Mouse (Mus musculus) MN1 (cell line): ENCODE data around the gene Itpr1.

Source experiments
- DNase-seq: peaks from one replicate; pipeline ENCODE4 v3.0.0-alpha.2; 2016; ENCODE audit warnings: low spot score

Gene Itpr1

DNA sequence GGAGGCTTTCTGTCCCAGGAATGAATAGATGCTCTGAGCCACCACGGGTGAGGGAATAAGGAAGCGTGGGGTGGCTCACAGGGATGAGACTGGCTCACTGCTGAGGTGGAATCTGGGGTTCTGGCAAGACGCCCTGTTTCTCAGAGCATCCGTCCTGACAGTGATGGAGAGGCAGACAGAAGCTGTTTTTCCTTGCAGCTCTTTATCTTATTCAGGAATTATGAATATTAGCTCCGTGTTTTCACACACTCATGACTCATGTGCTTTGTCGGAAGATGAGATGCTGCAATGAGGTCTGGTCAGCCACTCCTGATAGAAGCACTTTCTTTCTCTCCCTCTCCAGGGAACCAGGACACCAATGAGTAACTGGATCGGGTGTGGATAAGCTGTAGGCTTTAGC is 231.5 kb downstream of the Itpr1 start:
- DNase-seq = peak; percentile 52

DNA sequence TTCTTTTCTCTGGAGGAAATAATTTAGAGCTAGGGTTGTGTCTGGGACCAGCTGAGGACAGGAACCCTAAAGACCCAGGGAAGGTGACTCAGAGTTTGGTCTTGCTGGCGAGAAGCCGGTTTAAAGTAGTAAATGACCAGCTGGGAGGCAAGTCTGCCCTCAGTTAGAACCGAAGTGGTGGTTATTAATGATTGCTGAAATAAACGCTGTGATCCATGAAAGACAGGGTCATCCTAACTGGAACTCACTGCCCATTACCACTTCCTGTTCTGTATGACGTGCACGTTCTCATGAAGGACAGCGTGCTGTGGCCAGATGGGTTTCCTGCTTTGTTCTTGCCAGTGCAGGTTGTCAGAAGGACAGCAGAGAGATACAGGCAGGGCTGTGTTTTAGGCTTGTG is 232.1 kb downstream of the Itpr1 start:
- DNase-seq = no peak

DNA sequence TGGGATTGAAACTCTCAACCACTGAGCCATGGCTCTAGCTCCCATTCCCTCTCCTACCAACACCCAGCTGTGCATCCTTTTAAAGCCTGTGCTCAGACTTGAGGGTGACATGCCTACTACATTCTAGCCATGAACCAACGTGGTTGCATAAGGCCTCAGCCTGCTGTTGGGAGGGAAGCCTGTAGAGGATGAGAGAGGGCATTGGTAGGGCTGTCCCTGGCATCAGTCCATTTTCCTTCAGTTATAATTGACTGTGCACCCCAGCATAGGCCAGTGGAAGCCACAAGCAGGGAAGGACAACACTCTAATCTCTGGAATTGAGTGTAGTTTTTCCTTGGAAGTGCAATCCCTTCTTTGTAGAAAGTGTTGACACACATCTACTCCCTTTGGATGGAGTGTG is 233.9 kb downstream of the Itpr1 start:
- DNase-seq = no peak

DNA sequence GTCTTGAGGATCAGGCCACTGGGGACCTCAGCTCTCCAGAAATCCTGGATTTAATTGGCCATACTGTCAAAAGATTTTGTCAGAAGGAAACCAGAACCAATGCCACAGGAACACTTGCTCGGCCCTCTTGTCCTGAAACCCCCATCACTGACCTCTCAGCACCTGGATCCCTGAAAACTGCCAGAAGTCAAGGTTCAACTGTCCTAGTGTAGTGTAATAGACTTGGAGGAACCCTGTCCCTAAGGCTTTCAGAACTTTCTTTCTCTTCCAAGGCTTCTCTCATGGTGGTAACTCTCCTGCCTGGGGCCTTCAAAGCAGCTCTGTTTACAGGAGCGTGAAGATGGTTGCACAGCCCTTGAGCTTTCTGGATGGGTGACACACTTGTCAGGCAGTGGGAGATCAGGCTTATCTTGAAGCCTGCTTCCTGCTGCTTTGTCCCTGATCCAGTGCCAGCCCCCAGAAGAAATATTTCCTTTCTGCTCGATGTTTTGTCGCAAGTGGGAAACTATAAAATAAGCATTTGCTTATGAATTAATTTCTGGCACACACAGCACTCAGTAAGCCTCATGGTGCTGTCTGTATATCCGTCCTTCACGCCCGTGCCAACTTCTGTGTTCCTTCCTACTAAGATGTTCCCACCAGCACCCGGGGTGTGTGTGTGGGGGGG is 234.4 kb downstream of the Itpr1 start:
- no peak for DNase-seq

DNA sequence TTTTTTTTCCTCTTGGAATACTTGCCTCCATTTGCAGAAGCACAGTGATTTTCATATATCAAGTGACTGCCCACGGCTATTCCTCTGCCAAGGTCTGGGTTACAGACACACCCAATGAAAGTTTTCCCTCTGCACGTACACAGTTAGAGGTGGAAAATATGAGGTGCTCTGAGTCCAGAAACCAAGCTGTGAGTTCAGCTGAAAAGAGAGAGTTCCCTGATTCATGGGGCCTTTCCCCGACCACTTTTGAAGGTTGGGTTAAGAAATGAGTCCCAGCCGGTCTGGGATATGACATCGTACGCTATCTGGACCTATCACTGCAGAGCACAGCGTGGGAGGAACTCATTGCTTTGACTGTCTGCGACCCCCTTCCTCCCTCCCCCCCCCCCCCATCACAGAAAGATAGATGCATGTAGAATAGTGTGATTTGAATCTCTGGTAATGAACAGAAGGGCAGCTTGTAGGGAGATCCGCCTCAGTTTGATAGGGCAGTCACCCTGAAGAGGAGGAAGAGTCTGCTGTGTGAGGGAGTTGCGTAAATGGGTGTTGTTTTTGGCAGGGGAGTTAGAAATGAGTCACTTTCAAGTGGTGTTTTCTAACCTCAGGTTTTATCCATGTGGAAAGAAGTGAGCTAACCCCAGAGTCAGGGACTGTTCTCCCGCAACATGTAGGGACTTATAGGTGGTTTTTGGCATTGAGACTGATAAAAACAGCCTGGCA is 235.3 kb downstream of the Itpr1 start:
- peak; percentile 28 for DNase-seq

DNA sequence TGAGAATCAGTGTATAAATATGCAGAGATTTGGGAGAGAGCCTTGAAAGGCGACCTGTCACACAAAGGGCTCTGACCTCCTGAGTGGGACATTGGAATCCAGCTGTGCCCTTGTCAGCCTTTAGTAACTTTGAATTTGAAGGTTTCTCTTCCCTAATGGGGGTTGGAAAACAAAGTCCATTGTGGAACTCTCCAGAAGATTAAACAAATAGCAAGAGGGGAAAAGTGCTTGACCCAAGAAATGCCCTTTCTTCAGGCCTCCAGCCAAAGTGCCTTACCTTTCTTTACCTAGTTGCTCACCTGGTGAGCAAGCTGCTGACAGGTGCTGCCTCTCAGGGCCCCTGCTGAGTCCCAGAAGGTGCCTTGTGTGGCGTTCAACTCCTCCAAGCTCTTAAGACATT is 236.0 kb downstream of the Itpr1 start:
- no peak for DNase-seq

- no peak for DNase-seq
These were observed 238.6 kb downstream of the Itpr1 start for GRCm38 (mm10) chr6:108451536-108451935.

- no peak for DNase-seq
These were observed 240.7 kb downstream of the Itpr1 start for GRCm38 (mm10) chr6:108453618-108454017.

- DNase-seq = no peak
These were observed 241.4 kb downstream of the Itpr1 start for GRCm38 (mm10) chr6:108454061-108454891.

DNA sequence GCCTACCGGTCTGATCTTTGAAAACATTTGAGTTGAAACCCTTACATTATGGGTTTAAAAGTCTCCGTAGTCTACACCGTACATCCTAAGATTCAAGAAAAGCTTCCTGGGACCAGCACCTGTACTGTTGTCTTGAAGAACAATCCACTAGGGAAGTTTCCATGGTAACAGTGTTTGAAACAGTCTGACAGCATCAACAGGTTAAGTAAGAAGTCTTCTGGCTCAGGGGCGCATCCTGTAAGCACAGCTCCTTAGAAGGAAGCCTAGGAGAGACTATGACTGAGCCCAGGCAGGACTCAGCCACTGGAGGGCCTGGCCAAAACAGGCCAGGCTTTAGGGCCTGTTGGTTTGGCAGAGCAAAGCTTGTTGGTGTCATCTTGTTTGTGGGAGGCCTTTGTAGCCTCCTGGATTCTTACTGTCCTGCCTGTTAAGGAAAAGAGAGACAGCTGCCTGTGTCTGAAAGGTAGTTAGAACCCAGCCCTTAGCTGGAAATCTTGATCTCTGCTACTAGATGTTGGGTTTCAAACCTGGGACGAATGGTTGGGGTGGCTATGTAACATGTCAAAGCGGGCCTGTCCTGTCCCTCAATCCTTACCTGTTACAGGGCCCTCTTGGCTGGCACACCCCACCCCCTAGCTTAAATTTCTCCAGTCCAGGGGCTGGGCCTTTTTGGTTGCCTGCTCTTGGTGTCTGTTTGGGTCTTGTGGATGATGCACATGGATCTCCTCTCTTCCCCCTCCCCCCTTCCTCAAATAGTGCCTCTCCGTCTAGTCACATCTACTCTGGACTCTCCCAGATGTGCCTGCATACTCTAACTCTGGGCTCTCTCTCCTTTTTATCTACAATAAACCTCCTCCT is 242.3 kb downstream of the Itpr1 start:
- no peak for DNase-seq

- DNase-seq = no peak
These were observed 243.6 kb downstream of the Itpr1 start for GRCm38 (mm10) chr6:108456231-108457062.

DNA sequence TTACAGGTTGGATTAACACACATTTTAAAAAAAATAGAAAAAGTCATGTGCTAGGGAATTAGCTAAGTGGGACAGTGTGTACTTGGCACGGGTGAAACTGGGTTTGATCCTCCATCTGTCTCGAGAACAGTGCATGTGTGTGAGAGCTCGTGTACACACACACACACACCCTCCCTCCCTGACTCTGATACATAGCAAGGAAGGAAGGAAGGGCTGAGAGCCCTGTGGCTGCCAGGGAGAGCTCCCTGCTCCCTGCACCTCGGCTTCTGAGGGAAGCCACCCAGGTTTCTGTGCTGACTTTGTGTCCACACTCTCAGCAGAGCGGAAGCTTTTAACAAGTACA is 244.1 kb downstream of the Itpr1 start:
- DNase-seq = no peak

GRCm38 (mm10) chr6:108457516-108458181 is 244.8 kb downstream of the Itpr1 start:
- peak; percentile 44 for DNase-seq

GRCm38 (mm10) chr6:108458182-108458571 is 245.3 kb downstream of the Itpr1 start:
- DNase-seq = no peak

GRCm38 (mm10) chr6:108458826-108459225 is 245.9 kb downstream of the Itpr1 start:
- DNase-seq = no peak

GRCm38 (mm10) chr6:108464308-108464979 is 251.5 kb downstream of the Itpr1 start:
- DNase-seq = no peak

DNA sequence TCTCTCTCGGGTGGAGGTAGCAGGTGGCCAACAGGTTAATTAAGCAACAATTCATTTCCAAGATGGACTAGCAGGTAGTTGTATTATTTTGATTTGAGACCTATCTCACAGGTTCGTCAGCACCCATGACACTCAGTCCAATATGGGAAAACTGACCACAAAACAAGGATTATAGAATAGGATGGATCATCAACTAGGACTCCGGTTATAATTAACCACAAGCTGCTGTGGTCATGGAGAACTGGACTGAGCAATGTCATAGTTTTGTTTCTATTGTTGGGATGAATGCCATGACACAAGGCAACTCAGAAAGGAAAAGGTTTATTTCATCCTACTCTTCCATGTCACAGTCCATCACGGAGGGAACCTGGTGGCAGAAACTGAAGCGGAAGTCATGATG is 252.3 kb downstream of the Itpr1 start:
- DNase-seq = no peak

- DNase-seq = no peak
These were observed 253.2 kb downstream of the Itpr1 start for GRCm38 (mm10) chr6:108466061-108466531.

DNA sequence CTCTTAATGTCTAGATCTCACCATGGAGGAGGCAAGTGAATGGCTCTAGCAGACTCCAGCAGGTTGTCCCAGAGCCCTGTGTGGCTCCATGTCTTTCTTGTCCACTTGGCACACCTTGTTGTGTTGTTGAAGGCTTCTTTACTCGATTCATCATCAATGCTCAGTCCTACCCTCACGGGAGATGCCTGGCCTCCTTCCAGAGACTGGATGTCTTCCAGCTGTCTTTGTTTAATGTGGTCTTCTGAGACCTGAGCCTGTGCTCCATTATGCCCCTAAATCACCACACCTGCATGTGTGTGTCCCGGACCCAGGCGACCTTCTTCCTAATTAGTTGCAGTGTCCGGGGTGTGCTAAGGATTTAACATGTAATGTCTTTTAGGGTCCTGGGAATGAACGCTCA is 254.7 kb downstream of the Itpr1 start:
- DNase-seq = no peak
